Mouse (Mus musculus) left cerebral cortex, postnatal 14 days (tissue): ENCODE data around the gene Olfr652. TPM values are rescaled to one million over a fixed set of nuclear protein-coding genes. Genes with fewer than 3 reads are reported as not detected.

ENCODE experiments used
- DNase-seq, 2 experiments: peaks; one replicate each; pipeline ENCODE4 v3.0.0; 2021 to 2022; ENCODE audit warnings: low spot score in 2 of 2, mixed read lengths in 1 of 2
- intact Hi-C: fragments of 180-260 bp; cut with DNase I; formaldehyde crosslinking; loops from one replicate; pipeline ENCODE4 v1.15.1; 2025
- long read RNA-seq, 2 experiments: library from polyadenylated mRNA; stranded (forward); transcript quantifications; one replicate each; pipeline ENCODE4 v2.0.0; 2021
- total RNA-seq, 2 experiments: library from RNA; stranded (reverse); gene quantifications; 2 replicates each; pipeline ENCODE4 v1.2.3; 2021

The Olfr652 gene
- total RNA-seq, result not detected
- long read RNA-seq, experiment 1, result 0 reads
- long read RNA-seq, experiment 2, result 0 reads

GRCm38 (mm10) chr7:104560601-104561000 is at the start of gene Olfr652:
TSS of gene Olfr652 (plus strand) at chr7:104560901.
- intact Hi-C loops, result no loop called here
- DNase-seq, result no peak

GRCm38 (mm10) chr7:104549833-104550232 is 10.9 kb upstream of the Olfr652 start, which contains the start of gene Olfr651:
TSS of gene Olfr651 (plus strand) at chr7:104550133.
- DNase-seq, result no peak
- intact Hi-C loops, result no loop called here

- intact Hi-C loops, result no loop called here
These were observed 8.0 kb upstream of the Olfr652 start for GRCm38 (mm10) chr7:104552700-104553099.

GRCm38 (mm10) chr7:104577014-104577413 is 16.3 kb downstream of the Olfr652 start, which contains the start of gene Olfr653:
TSS of gene Olfr653 (plus strand) at chr7:104577314.
- DNase-seq, result no peak
- intact Hi-C loops, result no loop called here

More at GRCm38 (mm10) chr7:104552700-104553099, 8.0 kb upstream of the Olfr652 start:
- no peak for DNase-seq

GRCm38 (mm10) chr7:104580846-104581245 is 20.1 kb downstream of the Olfr652 start:
- intact Hi-C loops, result no loop called here
- no peak for DNase-seq

GRCm38 (mm10) chr7:104581429-104581828 is 20.7 kb downstream of the Olfr652 start:
- no peak for DNase-seq
- intact Hi-C loops, result no loop called here

GRCm38 (mm10) chr7:104586725-104587124 is 26.0 kb downstream of the Olfr652 start, which contains the start of gene Olfr654:
TSS of gene Olfr654 (plus strand) at chr7:104587025.
- intact Hi-C loops, result no loop called here
- no peak for DNase-seq

- intact Hi-C loops, result no loop called here
- DNase-seq, result no peak
These were observed 27.6 kb downstream of the Olfr652 start for GRCm38 (mm10) chr7:104588274-104588673.

GRCm38 (mm10) chr7:104601679-104602078 is 41.0 kb downstream of the Olfr652 start, which contains the start of gene Olfr655:
TSS of gene Olfr655 (minus strand) at chr7:104601779.
- intact Hi-C loops, result no loop called here
- no peak for DNase-seq

- DNase-seq, result peak; percentile 5
- intact Hi-C loops, result no loop called here
These were observed 42.5 kb downstream of the Olfr652 start for GRCm38 (mm10) chr7:104603173-104603572.

GRCm38 (mm10) chr7:104604727-104605126 is 44.0 kb downstream of the Olfr652 start:
- intact Hi-C loops, result no loop called here

GRCm38 (mm10) chr7:104613655-104614054 is 53.0 kb downstream of the Olfr652 start, which contains the start of gene Olfr656:
TSS of gene Olfr656 (plus strand) at chr7:104613955.
- intact Hi-C loops, result no loop called here
- no peak for DNase-seq

More at GRCm38 (mm10) chr7:104604727-104605126, 44.0 kb downstream of the Olfr652 start:
- no peak for DNase-seq

Other genes starting within 250 kb of the Olfr652 start
- gene Trim12a, start 245.4 kb upstream of the Olfr652 start, total RNA-seq, result 1 to 10 TPM; 1.4 to 2.2 TPM
- gene Trim34b, start 231.4 kb upstream of the Olfr652 start, total RNA-seq, result under 1 TPM in 1 of 2 experiments, not detected in 1; 0.26 TPM
- 1 to 10 TPM; 1.1 to 1.2 TPM for gene Trim12c, start 207.5 kb upstream of the Olfr652 start, total RNA-seq
- not detected for gene Trim30b, start 191.0 kb upstream of the Olfr652 start, total RNA-seq
- not detected for gene Trim30c, start 160.1 kb upstream of the Olfr652 start, total RNA-seq
- gene Trim30a, start 95.7 kb upstream of the Olfr652 start, total RNA-seq, result under 1 TPM; 0.57 to 0.70 TPM
- gene Trim30d, start 53.1 kb upstream of the Olfr652 start, total RNA-seq, result under 1 TPM; 0.21 to 0.55 TPM
- not detected for gene Olfr651, start 10.8 kb upstream of the Olfr652 start, total RNA-seq
- not detected for gene Olfr653, start 16.4 kb downstream of the Olfr652 start, total RNA-seq
- not detected for gene Olfr654, start 26.1 kb downstream of the Olfr652 start, total RNA-seq
- gene Olfr655, start 40.9 kb downstream of the Olfr652 start, total RNA-seq, result not detected
- gene Olfr656, start 53.1 kb downstream of the Olfr652 start, total RNA-seq, result not detected
- not detected for gene Olfr657, start 63.9 kb downstream of the Olfr652 start, total RNA-seq
- not detected for gene Olfr658, start 86.4 kb downstream of the Olfr652 start, total RNA-seq
- not detected for gene Olfr659, start 105.9 kb downstream of the Olfr652 start, total RNA-seq
- gene Olfr661, start 125.6 kb downstream of the Olfr652 start, total RNA-seq, result not detected
- not detected for gene Usp17le, start 216.6 kb downstream of the Olfr652 start, total RNA-seq